Mouse (Mus musculus) small intestine, adult 2 months (tissue): ENCODE measurements around the gene Hes2.

Experiments used
- CTCF ChIP-seq: fragments of 200-500 bp; IDR thresholded peaks from 2 replicates; pipeline ENCODE4 v1.5.1; 2012; ENCODE audit warnings: low read depth, mild to moderate bottlenecking, control low read depth, inconsistent platforms, low read length, moderate library complexity, mixed read lengths; ENCODE audit not compliant: insufficient replicate concordance, insufficient read length; ENCODE audit errors: extremely low read depth
- POLR2A ChIP-seq: fragments of 200-500 bp; IDR thresholded peaks from 2 replicates; pipeline ENCODE4 v1.6.1; 2012; ENCODE audit warnings: low read depth, mild to moderate bottlenecking, control low read depth, inconsistent platforms, low read length, moderate library complexity

- TF ChIP-seq CTCF = no peak
- TF ChIP-seq POLR2A = no peak
Observed at GRCm38 (mm10) chr4:152202905-152203304, 44.2 kb downstream of the Hes2 start.
